Mouse (Mus musculus): ENCODE results near the gene Prss36.
"Not testable (repeated sequence)": the region's sequence is repeated elsewhere in the genome, so short reads cannot be mapped to it uniquely, and the experiment has no call there.

Gene Prss36

DNA sequence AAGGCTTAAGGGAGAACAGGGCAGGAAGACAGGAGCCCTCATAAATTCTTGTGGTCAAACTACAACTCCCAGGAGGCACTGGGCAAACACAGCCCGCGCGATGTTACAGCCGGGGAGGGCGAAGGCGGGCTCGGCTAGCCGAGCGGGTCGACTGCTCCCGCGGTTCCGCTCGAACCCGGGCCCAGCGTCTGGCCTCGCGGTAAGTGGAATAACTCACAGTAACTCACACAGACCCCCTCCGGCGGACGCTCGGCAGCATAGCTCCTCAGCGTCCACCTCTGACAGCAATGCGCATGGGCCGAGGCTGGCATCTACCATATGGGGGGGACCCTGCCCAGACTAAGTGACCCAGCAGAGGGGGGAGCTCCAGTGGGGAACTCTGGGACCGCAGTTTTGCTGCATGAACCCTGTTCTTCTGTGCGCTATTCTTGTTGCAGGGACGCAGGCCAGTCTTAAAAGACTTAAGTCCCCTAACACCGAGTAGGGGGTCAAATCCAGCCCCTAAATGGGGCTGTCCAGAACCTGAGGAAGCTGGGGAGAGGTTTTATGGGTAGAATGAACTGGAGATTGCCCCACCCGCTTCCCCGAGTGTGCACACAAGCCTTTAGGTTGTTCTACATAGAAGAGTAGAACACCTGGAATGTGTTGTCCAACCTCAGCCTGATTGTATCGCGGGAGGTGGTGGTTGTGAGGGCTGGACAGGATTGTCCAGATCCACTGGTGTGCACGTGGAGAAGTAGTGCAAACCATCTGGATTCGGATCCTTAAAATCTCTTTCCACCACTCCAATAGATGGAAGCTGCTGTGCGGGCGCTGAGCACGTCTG lies 42.3 kb downstream of the Prss36 start, which contains the start of gene Bckdk:
Gene Bckdk, plus strand, starts transcription at position 112 of the 826 bp plus-strand sequence.
- DNase-seq (ENCODE audit: low spot score), result peak; percentile 89

GRCm38 (mm10) chr7:127901772-127902171 lies 44.8 kb downstream of the Prss36 start:
- no peak for DNase-seq (ENCODE audit: low spot score)

DNA sequence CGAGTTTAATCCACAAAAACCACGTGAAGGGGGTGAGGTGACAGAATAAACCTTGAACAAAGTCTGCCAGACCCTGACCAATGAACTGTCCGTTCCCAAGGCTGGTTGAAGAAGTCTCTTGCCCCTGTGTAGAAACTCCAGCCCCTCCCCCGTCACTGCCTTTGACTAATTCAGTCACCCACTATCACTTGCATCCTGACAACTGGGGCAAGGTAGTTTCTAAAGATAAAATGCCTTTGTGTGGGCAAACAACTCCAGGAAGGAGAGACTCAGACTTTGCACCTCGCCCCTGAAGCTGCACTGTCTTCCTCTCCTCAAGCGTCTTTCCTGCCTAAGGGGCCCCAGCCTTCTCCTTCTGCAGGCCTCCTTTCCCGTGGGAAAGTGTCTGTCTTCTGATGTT lies 46.5 kb downstream of the Prss36 start:
- DNase-seq (ENCODE audit: low spot score), result no peak

- no peak for DNase-seq (ENCODE audit: low spot score)
Observed at GRCm38 (mm10) chr7:127898179-127898956, 48.2 kb downstream of the Prss36 start.

GRCm38 (mm10) chr7:127897542-127897941 lies 49.0 kb downstream of the Prss36 start:
- DNase-seq (ENCODE audit: low spot score), result no peak

DNA sequence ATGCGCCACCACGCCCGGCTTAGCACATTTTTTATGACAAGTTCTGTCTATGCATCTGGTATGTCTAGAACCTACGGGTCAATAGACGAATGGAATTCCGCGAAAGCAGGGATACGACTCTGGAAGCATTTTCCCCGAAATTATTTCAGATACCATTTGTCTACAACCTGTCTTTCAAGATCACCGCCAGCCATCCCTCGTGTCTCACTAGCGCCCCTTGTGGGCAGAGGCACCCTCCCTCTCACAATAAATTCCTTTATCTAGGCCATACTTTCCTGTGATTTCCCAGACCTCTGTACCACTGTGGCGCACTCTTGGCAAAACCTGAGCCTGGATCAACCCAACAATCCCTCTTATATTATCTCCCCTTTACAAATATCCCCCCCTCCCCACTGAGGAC lies 50.1 kb downstream of the Prss36 start:
- no peak for DNase-seq (ENCODE audit: low spot score)

DNA sequence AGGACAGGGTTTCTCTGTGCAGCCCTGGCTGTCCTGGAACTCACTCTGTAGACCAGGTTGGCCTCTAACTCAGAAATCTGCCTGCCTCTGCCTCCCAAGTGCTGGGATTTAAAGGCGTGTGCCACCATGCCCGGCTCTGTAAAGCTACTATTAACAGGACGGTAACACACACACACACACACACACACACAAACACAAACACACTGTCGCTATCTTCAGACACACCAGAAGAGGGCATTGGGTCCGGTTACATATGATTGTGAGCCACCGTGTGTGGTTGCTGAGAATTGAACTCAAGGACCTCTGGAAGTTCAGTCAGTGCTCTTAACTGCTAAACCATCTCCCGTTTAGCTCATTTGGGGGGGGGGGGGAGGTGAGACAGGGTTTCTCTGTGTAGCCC lies 50.6 kb downstream of the Prss36 start:
- not testable (repeated sequence) for DNase-seq (ENCODE audit: low spot score)

DNA sequence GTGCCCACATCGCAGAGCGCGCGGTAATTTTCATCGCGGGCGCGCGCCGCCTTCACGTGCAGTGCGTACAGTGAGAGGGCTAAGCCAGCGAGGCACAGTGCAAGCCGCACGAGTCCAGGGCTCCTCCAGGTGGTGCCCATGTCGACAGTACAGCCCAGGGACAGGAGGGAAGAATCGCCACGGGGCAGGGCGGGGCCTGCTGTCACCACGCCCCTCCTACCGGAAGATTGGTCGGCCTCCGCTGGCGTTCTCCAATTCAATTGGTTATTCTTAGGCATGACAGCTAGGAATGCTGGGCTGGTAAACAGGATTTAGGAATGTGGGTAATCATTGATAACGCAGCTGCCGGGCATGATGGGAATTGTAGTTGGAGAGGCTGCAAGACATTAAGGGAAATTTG lies 51.1 kb downstream of the Prss36 start, which contains the start of the genes Gm21974 and Vkorc1:
Gene Gm21974, minus strand, starts transcription at position 13 of the 400 bp plus-strand sequence.
Gene Vkorc1, minus strand, starts transcription at position 176 of the 400 bp plus-strand sequence.
- DNase-seq (ENCODE audit: low spot score), result peak; percentile 96

DNA sequence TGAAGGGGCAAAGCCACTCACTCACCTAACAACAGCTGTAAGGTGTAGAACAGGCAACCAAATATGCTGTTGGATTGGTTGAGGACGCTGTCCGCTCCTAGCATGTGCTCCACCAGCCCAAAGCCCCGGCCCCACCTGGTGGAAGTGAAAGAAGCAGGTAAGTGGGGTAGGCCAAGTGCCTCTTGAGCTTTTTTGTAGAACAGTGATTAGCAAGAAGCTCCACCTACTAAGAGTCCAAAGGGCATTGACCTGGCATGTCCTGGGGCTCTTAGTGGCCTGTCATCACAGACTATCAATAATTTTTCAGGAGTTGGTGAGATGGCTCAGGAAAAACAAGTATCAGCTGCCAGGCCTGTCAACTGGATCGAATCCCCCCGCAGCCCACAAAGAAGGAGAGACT lies 52.0 kb downstream of the Prss36 start:
- DNase-seq (ENCODE audit: low spot score), result no peak

GRCm38 (mm10) chr7:127890798-127891197 lies 55.7 kb downstream of the Prss36 start, which contains the start of gene Prss53:
Gene Prss53 (minus strand): TSS chr7:127890970.
- no peak for DNase-seq (ENCODE audit: low spot score)

DNA sequence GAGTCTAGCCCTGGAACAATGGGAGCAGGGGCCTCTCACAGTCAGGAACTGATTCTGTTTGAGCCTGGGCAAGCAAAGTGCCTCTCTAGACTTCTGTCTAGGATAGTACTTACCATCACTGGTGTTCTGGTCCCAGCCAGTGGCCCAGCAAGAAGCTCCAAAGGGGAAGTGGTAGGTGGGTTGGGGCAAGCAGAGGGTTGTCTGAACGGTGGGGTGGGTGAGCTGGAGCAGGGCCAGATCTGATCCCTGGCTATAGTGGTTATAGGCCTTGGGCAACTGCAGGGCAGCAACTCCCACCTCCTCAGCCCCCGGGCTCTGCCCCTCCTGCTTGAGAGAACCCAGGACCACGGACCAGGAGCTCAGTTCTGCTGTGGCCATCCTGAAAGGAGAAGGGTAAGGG lies 57.7 kb downstream of the Prss36 start:
- no peak for DNase-seq (ENCODE audit: low spot score)

- DNase-seq (ENCODE audit: low spot score), result no peak
Observed at GRCm38 (mm10) chr7:127887781-127888180, 58.7 kb downstream of the Prss36 start.

- DNase-seq (ENCODE audit: low spot score), result no peak
Observed at GRCm38 (mm10) chr7:127887191-127887590, 59.3 kb downstream of the Prss36 start.

GRCm38 (mm10) chr7:127886551-127886950 lies 60.0 kb downstream of the Prss36 start:
- no peak for DNase-seq (ENCODE audit: low spot score)

- peak; percentile 87 for DNase-seq (ENCODE audit: low spot score)
Observed at GRCm38 (mm10) chr7:127885951-127886350, 60.6 kb downstream of the Prss36 start.
